Mouse (Mus musculus) limb, embryonic 14.5 days (tissue): ENCODE measurements at regions not wholly inside any gene's neighbourhood (a gene's known extent, or its start where the extent isn't known, plus 50 kb on each side); places are given as distances from the start of the nearest gene placed in this dataset.

Source experiments
- ATAC-seq: fragments of 200-750 bp; cut with Nextera tagmentation; 2 replicates; pipeline ENCODE4 v1.8.0; 2017; ENCODE audit warnings: low read depth, moderate number of reproducible peaks, moderate TSS enrichment; ENCODE audit not compliant: low FRiP score
- DNase-seq: peaks from one replicate; pipeline ENCODE4 v3.0.0-alpha.2; 2015; ENCODE audit warnings: low spot score
- H3K27ac ChIP-seq: fragments of 300-500 bp; sonication (generic); replicated peaks from 2 replicates; pipeline ENCODE4 v1.5.1; 2014; ENCODE audit warnings: low read depth, mild to moderate bottlenecking, low read length, moderate library complexity, mixed read lengths
- H3K27me3 ChIP-seq: fragments of 300-500 bp; sonication (generic); 2 replicates; pipeline ENCODE4 v1.6.1; 2014; ENCODE audit warnings: low read length, mixed read lengths; ENCODE audit not compliant: control insufficient read depth, insufficient read depth
- H3K36me3 ChIP-seq: fragments of 300-500 bp; sonication (generic); 2 replicates; pipeline ENCODE4 v1.6.1; 2014; ENCODE audit warnings: mild to moderate bottlenecking, low read length, moderate library complexity, mixed read lengths; ENCODE audit not compliant: control insufficient read depth, insufficient read depth
- H3K4me1 ChIP-seq: fragments of 300-500 bp; sonication (generic); 2 replicates; pipeline ENCODE4 v1.6.1; 2014; ENCODE audit warnings: antibody characterized with exemption, low read length, mixed read lengths; ENCODE audit not compliant: control insufficient read depth, insufficient read depth
- H3K4me2 ChIP-seq: fragments of 300-500 bp; sonication (generic); replicated peaks from 2 replicates; pipeline ENCODE4 v1.6.1; 2014; ENCODE audit warnings: low read depth, mild to moderate bottlenecking, low read length, moderate library complexity; ENCODE audit not compliant: severe bottlenecking
- H3K4me3 ChIP-seq: fragments of 300-500 bp; sonication (generic); replicated peaks from 2 replicates; pipeline ENCODE4 v1.5.1; 2014; ENCODE audit warnings: low read length
- H3K9ac ChIP-seq: fragments of 300-500 bp; sonication (generic); 2 replicates; pipeline ENCODE4 v1.6.1; 2014; ENCODE audit warnings: mild to moderate bottlenecking, low read depth, low read length, moderate library complexity; ENCODE audit not compliant: severe bottlenecking
- H3K9me3 ChIP-seq: fragments of 300-500 bp; sonication (generic); 2 replicates; pipeline ENCODE4 v1.6.1; 2016; ENCODE audit warnings: low read length; ENCODE audit not compliant: control insufficient read depth
- POLR2A ChIP-seq: fragments of 200-500 bp; IDR thresholded peaks from 2 replicates; pipeline ENCODE4 v1.8.0; 2012; ENCODE audit warnings: inconsistent platforms, mild to moderate bottlenecking, moderate library complexity, borderline replicate concordance; ENCODE audit not compliant: insufficient read depth, insufficient read length; ENCODE audit errors: extremely low read depth
- WGBS: fragments of 180-500 bp; shearing (Covaris S2); extraction: QIAGEN DNeasy Blood & Tissue Kit; methylation state at CpG from one replicate; pipeline ENCODE4 v1.1.7; 2014; 5-methylcytosine and 5-hydroxymethylcytosine counted together

DNA sequence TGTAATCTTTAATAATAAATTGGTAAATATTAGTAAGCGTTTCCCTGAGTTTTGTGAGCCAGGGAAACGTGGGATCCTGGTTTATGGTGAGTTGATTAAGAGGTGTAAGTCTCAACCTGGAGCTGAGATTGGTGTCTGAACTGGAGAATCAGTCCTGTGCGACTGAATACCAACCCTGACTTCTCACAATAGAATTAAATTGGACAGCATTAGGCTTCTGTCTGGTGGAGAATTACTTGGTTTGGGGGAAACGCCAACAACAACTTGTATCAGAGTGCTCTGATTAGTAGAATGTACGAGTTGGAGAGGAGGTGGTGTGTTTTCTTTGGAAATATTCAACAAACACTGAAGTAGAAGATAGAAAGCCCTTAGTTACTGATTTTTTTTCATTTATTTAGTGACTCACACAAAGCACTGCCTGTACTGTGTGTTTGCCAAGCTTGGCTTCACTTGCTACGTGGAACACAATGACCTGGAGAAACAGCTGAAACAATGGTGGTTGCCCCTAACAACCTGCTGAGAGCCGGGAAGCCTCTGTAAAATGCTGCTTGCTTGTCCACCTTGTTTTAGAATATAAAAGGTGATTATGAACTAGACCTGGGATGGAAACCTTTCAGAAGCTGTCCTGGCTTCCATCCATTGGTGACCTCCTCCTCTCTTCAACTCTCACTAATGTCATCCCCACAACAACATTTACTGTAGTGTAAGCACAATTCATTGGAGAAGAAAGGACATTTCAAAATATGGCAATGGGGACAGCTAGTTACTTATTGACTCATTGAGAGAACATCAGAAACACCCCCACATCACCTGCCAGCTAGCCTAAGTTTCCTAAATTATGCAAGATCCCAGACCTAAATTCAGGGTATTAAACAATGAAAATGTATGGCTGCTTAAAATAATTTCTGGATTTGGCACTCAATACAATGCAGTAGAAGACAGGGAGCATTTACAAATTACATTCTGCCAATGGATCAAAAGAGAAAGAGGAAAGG, 597.5 kb downstream of the Stpg2 start:
- Histone ChIP-seq H3K9ac (no peak overlapping the region), H3K4me3 (no peak overlapping the region), H3K27ac (no peak overlapping the region), H3K4me1 (no peaks in the 10 kb centered on the region), H3K4me2 (no peak overlapping the region), H3K27me3 (no peaks in the 10 kb centered on the region), H3K36me3 (no peaks in the 10 kb centered on the region), H3K9me3 (no peaks in the 10 kb centered on the region)
- WGBS = 68% methylated on average over 7 of the region's 7 CpGs
- DNase-seq (no peak), ATAC-seq (no peak)
- no peak for TF ChIP-seq POLR2A

DNA sequence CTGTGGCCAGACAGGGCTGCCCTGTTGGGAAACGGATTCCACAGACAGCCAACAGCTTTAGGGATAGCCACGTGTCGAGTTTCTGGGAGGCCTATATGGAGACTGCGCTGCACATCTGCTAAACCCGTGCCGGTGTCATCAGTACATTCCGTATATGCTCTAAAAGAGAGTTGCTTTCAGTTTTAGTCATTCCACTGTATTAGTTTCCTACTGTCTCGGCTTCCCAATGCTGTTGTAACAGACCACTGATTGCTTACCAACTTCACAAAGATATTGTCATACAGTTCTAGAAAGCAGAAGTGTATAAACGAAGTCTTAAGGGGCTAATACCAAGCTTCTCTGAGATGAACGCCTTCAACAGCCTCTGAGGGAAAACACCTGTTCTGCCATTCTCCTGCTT, 622.5 kb downstream of the Stpg2 start:
- H3K4me3 ChIP-seq = no peak overlapping the region
- ATAC-seq = no peak
- no peak for DNase-seq
- 0 out of 2 replicates have a peak, but pooled peaks cover 3% of the 10 kb centered on the region for H3K4me1 ChIP-seq
- WGBS = 78% methylated on average over 10 of the region's 10 CpGs
- H3K27ac ChIP-seq = no peak overlapping the region
- no peaks in the 10 kb centered on the region for H3K36me3 ChIP-seq
- H3K27me3 ChIP-seq = no peaks in the 10 kb centered on the region
- no peaks in the 10 kb centered on the region for H3K9me3 ChIP-seq
- H3K9ac ChIP-seq = no peak overlapping the region
- no peak for TF ChIP-seq POLR2A
- no peak overlapping the region for H3K4me2 ChIP-seq

DNA sequence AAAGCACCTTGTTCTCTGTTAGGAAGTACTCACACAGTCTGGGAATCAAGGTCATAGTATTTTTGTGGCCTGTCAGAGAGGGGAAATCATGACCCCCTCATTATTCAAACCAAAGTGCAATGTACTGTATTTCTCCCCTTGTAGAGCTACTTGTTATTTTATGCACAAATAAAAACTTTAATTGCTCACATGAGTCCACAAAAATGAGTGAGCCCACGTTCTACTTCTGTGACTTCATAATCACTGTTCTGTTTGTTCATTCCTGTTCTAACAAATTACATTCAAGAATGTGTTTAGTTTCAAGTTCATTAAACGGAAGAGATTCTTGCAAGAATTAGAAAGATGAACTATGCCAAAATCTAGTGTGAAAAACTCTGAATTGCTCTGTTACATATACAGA, 623.1 kb downstream of the Stpg2 start:
- Histone ChIP-seq H3K36me3 (no peaks in the 10 kb centered on the region), H3K4me3 (no peak overlapping the region), H3K27me3 (no peaks in the 10 kb centered on the region), H3K9me3 (no peaks in the 10 kb centered on the region), H3K9ac (no peak overlapping the region), H3K4me1 (0 out of 2 replicates have a peak, but pooled peaks cover 3% of the 10 kb centered on the region), H3K27ac (no peak overlapping the region), H3K4me2 (no peak overlapping the region)
- ATAC-seq (no peak), DNase-seq (no peak)
- no peak for TF ChIP-seq POLR2A
- WGBS = 39% methylated on average over 2 of the region's 2 CpGs

DNA sequence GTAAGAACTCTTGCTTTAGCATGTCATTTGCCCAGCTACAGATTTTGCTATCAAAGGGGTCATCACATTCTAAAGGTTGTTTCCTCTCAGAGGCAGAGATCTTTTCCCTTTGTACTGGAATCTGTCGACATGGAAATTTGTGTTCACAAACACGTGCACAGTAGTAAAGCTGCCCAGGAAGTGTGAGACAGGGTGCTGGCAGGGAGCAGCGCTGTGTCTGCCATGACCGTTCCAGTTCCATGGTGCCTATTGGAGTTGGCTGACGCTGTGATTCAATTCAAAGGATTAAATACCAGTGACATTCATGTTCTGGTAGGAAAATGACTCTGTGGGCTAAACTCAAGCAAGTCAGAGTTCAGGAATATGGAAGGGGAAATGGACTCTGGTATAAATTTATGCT, 627.1 kb downstream of the Stpg2 start:
- 90% methylated on average over 5 of the region's 5 CpGs for WGBS
- H3K9ac ChIP-seq = no peak overlapping the region
- TF ChIP-seq POLR2A = no peak
- H3K9me3 ChIP-seq = no peaks in the 10 kb centered on the region
- no peak overlapping the region for H3K4me3 ChIP-seq
- H3K36me3 ChIP-seq = no peaks in the 10 kb centered on the region
- H3K27me3 ChIP-seq = no peaks in the 10 kb centered on the region
- DNase-seq (no peak), ATAC-seq (no peak)
- H3K4me1 ChIP-seq = 0 out of 2 replicates have a peak, but pooled peaks cover 3% of the 10 kb centered on the region
- H3K4me2 ChIP-seq = no peak overlapping the region
- no peak overlapping the region for H3K27ac ChIP-seq

DNA sequence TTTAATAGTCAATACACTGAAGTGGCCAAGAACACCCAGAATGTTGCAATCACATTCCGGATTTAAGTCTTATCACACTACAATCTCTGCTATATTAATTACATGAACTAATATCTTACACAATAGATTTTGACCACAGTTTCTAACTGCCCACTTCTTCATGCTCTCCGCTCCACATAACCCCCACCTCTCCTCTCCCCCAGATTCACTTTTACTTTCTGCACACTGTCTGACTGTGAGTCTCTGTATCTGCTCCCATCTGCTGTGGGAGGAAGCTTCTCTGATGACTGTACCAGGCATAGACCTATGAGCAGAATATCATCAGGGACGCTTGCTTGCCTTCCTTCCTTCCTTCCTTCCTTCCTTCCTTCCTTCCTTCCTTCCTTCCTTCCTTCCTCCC, 636.5 kb downstream of the Stpg2 start:
- DNase-seq = no peak
- no peaks in the 10 kb centered on the region for H3K4me1 ChIP-seq
- no peak overlapping the region for H3K4me2 ChIP-seq
- H3K4me3 ChIP-seq = no peak overlapping the region
- ATAC-seq = no peak
- H3K36me3 ChIP-seq = no peaks in the 10 kb centered on the region
- TF ChIP-seq POLR2A = no peak
- H3K9me3 ChIP-seq = no peaks in the 10 kb centered on the region
- H3K9ac ChIP-seq = no peak overlapping the region
- H3K27me3 ChIP-seq = no peaks in the 10 kb centered on the region
- H3K27ac ChIP-seq = no peak overlapping the region
- 83% methylated on average over 3 of the region's 3 CpGs for WGBS
